Mouse (Mus musculus) MEL (cell line): ENCODE results near the gene Dclre1c. TPM values are rescaled to one million over a fixed set of nuclear protein-coding genes. Genes with fewer than 3 reads are reported as not detected.
A peak's percentile ranks its signal among the peaks of the same experiment; 100 is the strongest.

Source experiments
- DNase-seq: peaks from one replicate; pipeline ENCODE4 v3.0.0; 2011; ENCODE audit warnings: low read depth, low spot score
- H3K27ac ChIP-seq: 2 replicates; pipeline ENCODE4 v1.5.1; 2012; ENCODE audit warnings: low read depth, mild to moderate bottlenecking, control low read depth, low read length, moderate library complexity; ENCODE audit not compliant: control insufficient read depth
- H3K27me3 ChIP-seq, 2 experiments: fragments of 150-350 bp in 1 of 2; sonication (generic) in 1 of 2; 2 replicates each; pipeline ENCODE4 v1.6.1; 2012; ENCODE audit warnings: low read length in 2 of 2, mild to moderate bottlenecking in 2 of 2, improper control_type of control experiment in 1 of 2, moderate library complexity in 1 of 2; ENCODE audit not compliant: insufficient read depth in 2 of 2, control insufficient read depth in 1 of 2
- H3K36me3 ChIP-seq, 2 experiments: 2 replicates each; pipeline ENCODE4 v1.6.1; 2012 to 2014; ENCODE audit warnings: low read length in 2 of 2, improper control_type of control experiment in 1 of 2, inconsistent platforms in 1 of 2, mild to moderate bottlenecking in 1 of 2; ENCODE audit not compliant: insufficient read depth in 2 of 2, control insufficient read depth in 1 of 2
- H3K4me1 ChIP-seq, 2 experiments: fragments of 150-350 bp in 1 of 2; sonication (generic) in 1 of 2; 2 replicates each; pipeline ENCODE4 v1.6.1; 2012; ENCODE audit warnings: low read length in 2 of 2, improper control_type of control experiment in 1 of 2, mild to moderate bottlenecking in 1 of 2; ENCODE audit not compliant: insufficient read depth in 2 of 2, control insufficient read depth in 1 of 2
- H3K4me3 ChIP-seq, 2 experiments: fragments of 150-350 bp in 1 of 2; sonication (generic) in 1 of 2; 2 replicates each; pipeline ENCODE4 v1.5.1; 2012; ENCODE audit warnings: low read depth in 2 of 2, low read length in 2 of 2, mild to moderate bottlenecking in 2 of 2, moderate library complexity in 2 of 2, control low read depth in 1 of 2, improper control_type of control experiment in 1 of 2; ENCODE audit not compliant: control insufficient read depth in 1 of 2, insufficient read depth in 1 of 2
- H3K79me2 ChIP-seq: 2 replicates; pipeline ENCODE4 v1.6.1; 2012; ENCODE audit warnings: mild to moderate bottlenecking, low read length, moderate library complexity; ENCODE audit not compliant: control insufficient read depth, poor library complexity, insufficient read depth
- H3K9ac ChIP-seq: 2 replicates; pipeline ENCODE4 v1.6.1; 2012; ENCODE audit warnings: low read depth, mild to moderate bottlenecking, control low read depth, low read length, moderate library complexity; ENCODE audit not compliant: control insufficient read depth, poor library complexity, severe bottlenecking
- H3K9me3 ChIP-seq: fragments of 150-350 bp; sonication (generic); replicated peaks from 2 replicates; pipeline ENCODE4 v1.6.1; 2012; ENCODE audit warnings: mild to moderate bottlenecking, low read length, improper control_type of control experiment, moderate library complexity; ENCODE audit not compliant: insufficient read depth
- CHD2 ChIP-seq: IDR thresholded peaks from 2 replicates; pipeline ENCODE4 v1.6.1; 2011; ENCODE audit warnings: low read length, improper control_type of control experiment
- CTCF ChIP-seq, 3 experiments: IDR thresholded peaks in 2 of 3; conservative IDR thresholded peaks in 1 of 3; 2 replicates each; pipeline ENCODE4 v1.5.1; 2011 to 2012; ENCODE audit warnings: low read length in 3 of 3, low read depth in 2 of 3, mild to moderate bottlenecking in 2 of 3, improper control_type of control experiment in 1 of 3, inconsistent platforms in 1 of 3, mixed read lengths in 1 of 3, moderate library complexity in 1 of 3; ENCODE audit not compliant: control insufficient read depth in 1 of 3, insufficient read depth in 1 of 3, poor library complexity in 1 of 3, severe bottlenecking in 1 of 3
- ELF1 ChIP-seq: IDR thresholded peaks from 2 replicates; pipeline ENCODE4 v1.6.1; 2014; ENCODE audit warnings: low read depth, mild to moderate bottlenecking, inconsistent platforms, low read length, improper control_type of control experiment, moderate library complexity
- ETS1 ChIP-seq: IDR thresholded peaks from 2 replicates; pipeline ENCODE4 v1.6.1; 2012; ENCODE audit warnings: low read depth, mild to moderate bottlenecking, inconsistent platforms, low read length, improper control_type of control experiment, moderate library complexity
- HCFC1 ChIP-seq: IDR thresholded peaks from 2 replicates; pipeline ENCODE4 v1.6.1; 2012; ENCODE audit warnings: low read depth, mild to moderate bottlenecking, inconsistent platforms, low read length, improper control_type of control experiment, moderate library complexity
- MAFK ChIP-seq: IDR thresholded peaks from 2 replicates; pipeline ENCODE4 v1.6.1; 2011; ENCODE audit warnings: low read depth, mild to moderate bottlenecking, low read length, improper control_type of control experiment, borderline replicate concordance
- MAX ChIP-seq: IDR thresholded peaks from 2 replicates; pipeline ENCODE4 v1.6.1; 2011; ENCODE audit warnings: low read length, improper control_type of control experiment
- MAZ ChIP-seq: IDR thresholded peaks from 2 replicates; pipeline ENCODE4 v1.6.1; 2012; ENCODE audit warnings: low read depth, mild to moderate bottlenecking, inconsistent platforms, low read length, improper control_type of control experiment
- MXI1 ChIP-seq: IDR thresholded peaks from 2 replicates; pipeline ENCODE4 v1.6.1; 2011; ENCODE audit warnings: mild to moderate bottlenecking, low read depth, low read length, improper control_type of control experiment
- MYB ChIP-seq: IDR thresholded peaks from 2 replicates; pipeline ENCODE4 v1.6.1; 2011; ENCODE audit warnings: mild to moderate bottlenecking, low read depth, low read length, improper control_type of control experiment
- MYC ChIP-seq: IDR thresholded peaks from 2 replicates; pipeline ENCODE4 v1.6.1; 2011; ENCODE audit warnings: low read depth, mild to moderate bottlenecking, low read length, improper control_type of control experiment, moderate library complexity
- NELFE ChIP-seq: IDR thresholded peaks from 2 replicates; pipeline ENCODE4 v1.6.1; 2011; ENCODE audit warnings: low read depth, low read length, improper control_type of control experiment
- NRF1 ChIP-seq: IDR thresholded peaks from 2 replicates; pipeline ENCODE4 v1.6.1; 2014; ENCODE audit warnings: low read depth, mild to moderate bottlenecking, inconsistent platforms, low read length, improper control_type of control experiment, moderate library complexity; ENCODE audit not compliant: poor library complexity, insufficient read depth, severe bottlenecking
- POLR2A ChIP-seq, 2 experiments: IDR thresholded peaks; 2 replicates each; pipeline ENCODE4 v1.6.1; 2011 to 2012; ENCODE audit warnings: low read length in 2 of 2, mild to moderate bottlenecking in 2 of 2, control low read depth in 1 of 2, improper control_type of control experiment in 1 of 2, low read depth in 1 of 2, moderate library complexity in 1 of 2; ENCODE audit not compliant: control insufficient read depth in 1 of 2, insufficient read depth in 1 of 2, poor library complexity in 1 of 2
- RAD21 ChIP-seq: IDR thresholded peaks from 2 replicates; pipeline ENCODE4 v1.6.1; 2011; ENCODE audit warnings: mild to moderate bottlenecking, low read depth, low read length, improper control_type of control experiment
- RCOR1 ChIP-seq: IDR thresholded peaks from 2 replicates; pipeline ENCODE4 v1.6.1; 2012; ENCODE audit warnings: low read depth, mild to moderate bottlenecking, inconsistent platforms, low read length, improper control_type of control experiment
- SIN3A ChIP-seq: IDR thresholded peaks from 2 replicates; pipeline ENCODE4 v1.6.1; 2012; ENCODE audit warnings: low read length, improper control_type of control experiment, inconsistent platforms
- SMC3 ChIP-seq: IDR thresholded peaks from 2 replicates; pipeline ENCODE4 v1.6.1; 2011; ENCODE audit warnings: low read depth, low read length, improper control_type of control experiment
- TAL1 ChIP-seq: IDR thresholded peaks from 2 replicates; pipeline ENCODE4 v1.6.1; 2012; ENCODE audit warnings: mild to moderate bottlenecking, inconsistent platforms, low read length, moderate library complexity, mixed read lengths
- TBP ChIP-seq: IDR thresholded peaks from 2 replicates; pipeline ENCODE4 v1.8.0; 2011; ENCODE audit warnings: low read depth, low read length, improper control_type of control experiment
- TCF12 ChIP-seq: IDR thresholded peaks from 2 replicates; pipeline ENCODE4 v1.6.1; 2014; ENCODE audit warnings: low read depth, mild to moderate bottlenecking, inconsistent platforms, low read length, improper control_type of control experiment, moderate library complexity
- USF1 ChIP-seq: IDR thresholded peaks from 2 replicates; pipeline ENCODE4 v1.6.1; 2014; ENCODE audit warnings: low read depth, mild to moderate bottlenecking, inconsistent platforms, low read length, improper control_type of control experiment, moderate library complexity
- USF2 ChIP-seq, 2 experiments: IDR thresholded peaks; 2 replicates each; pipeline ENCODE4 v1.6.1; 2011 to 2012; ENCODE audit warnings: improper control_type of control experiment in 2 of 2, low read length in 2 of 2, borderline replicate concordance in 1 of 2, inconsistent platforms in 1 of 2, low read depth in 1 of 2, mild to moderate bottlenecking in 1 of 2; ENCODE audit not compliant: insufficient read depth in 1 of 2
- ZC3H11A ChIP-seq: IDR thresholded peaks from 2 replicates; pipeline ENCODE4 v1.6.1; 2012; ENCODE audit warnings: low read depth, mild to moderate bottlenecking, inconsistent platforms, low read length, improper control_type of control experiment
- polyA plus RNA-seq, 2 experiments: library from polyadenylated mRNA; stranded (reverse) in 1 of 2; unstranded in 1 of 2; fragments of >175 nt in 1 of 2; fragments of >200 nt in 1 of 2; gene quantifications; 2 replicates each; pipeline versions ENCODE4 v1.2.1 to v1.2.4; 2012; ENCODE audit warnings: low replicate concordance in 2 of 2, low read depth in 1 of 2; ENCODE audit not compliant: insufficient read length in 2 of 2, insufficient read depth in 1 of 2, missing spikeins in 1 of 2
- total RNA-seq: library from RNA; depleted of rRNA; stranded (reverse); fragments of 300-350 nt; gene quantifications from 2 replicates; pipeline ENCODE4 v1.2.3, GENCODE M21; 2012

Gene Dclre1c
- total and polyA plus RNA-seq, 3 experiments = 7.5 to 162 (median 13.8) TPM

- no peak overlapping the region for H3K4me3 ChIP-seq
- no peaks in the 10 kb centered on the region for H3K79me2 ChIP-seq
- peaks cover 0 to 6% of the 10 kb centered on the region in 2 experiments; a peak in 2 of 4 replicates for H3K4me1 ChIP-seq
- TF ChIP-seq SMC3 = peak; percentile 68
- peak; percentile 74 for TF ChIP-seq RAD21
- peak; percentile 56 for TF ChIP-seq ZC3H11A
- no peak for TF ChIP-seq NELFE
- peak; percentile 75 to 83 (median 79) for TF ChIP-seq CTCF (IDR thresholded peaks at IDR 0.05 in 2 of 3, conservative IDR thresholded peaks at IDR 0.05 in 1 of 3; ENCODE audit: control insufficient read depth in 1 of 3, insufficient read depth in 1 of 3, low read depth in 2 of 3, low read length in 3 of 3, poor library complexity in 1 of 3, severe bottlenecking in 1 of 3)
- H3K9me3 ChIP-seq = no peaks in the 10 kb centered on the region
- peaks cover 2 to 5% of the 10 kb centered on the region in 2 experiments; a peak in 3 of 4 replicates for H3K27me3 ChIP-seq
- no peak overlapping the region for H3K27ac ChIP-seq
- H3K9ac ChIP-seq = no peak overlapping the region
- peak; percentile 79 for DNase-seq
- 0 out of 4 replicates have a peak, but pooled peaks cover 0 to 2% of the 10 kb centered on the region in 2 experiments for H3K36me3 ChIP-seq
These were observed 9.7 kb upstream of the Dclre1c start for GRCm38 (mm10) chr2:3414241-3414640.

GRCm38 (mm10) chr2:3415676-3416075 is 8.3 kb upstream of the Dclre1c start:
- Histone ChIP-seq H3K4me1 (peaks cover 0 to 8% of the 10 kb centered on the region in 2 experiments; a peak in 2 of 4 replicates), H3K4me3 (no peak overlapping the region), H3K9me3 (no peaks in the 10 kb centered on the region)
- no peak for DNase-seq
- TF ChIP-seq MAFK = no peak
- TF ChIP-seq MYC = no peak
- TF ChIP-seq, all 39 proteins: peak for 0
- Histone ChIP-seq H3K36me3 (peaks cover 0 to 4% of the 10 kb centered on the region in 2 experiments; a peak in 2 of 4 replicates), H3K9ac (no peak overlapping the region), H3K27ac (no peak overlapping the region), H3K27me3 (peaks cover 2 to 5% of the 10 kb centered on the region in 2 experiments; a peak in 3 of 4 replicates), H3K79me2 (no peaks in the 10 kb centered on the region)

- peaks cover 0 to 8% of the 10 kb centered on the region in 2 experiments; a peak in 2 of 4 replicates for H3K36me3 ChIP-seq
- H3K27ac ChIP-seq = peak overlapping the region; percentile 17; the same call in 1 of the 2 replicates
- peaks cover 0 to 10% of the 10 kb centered on the region in 2 experiments; a peak in 2 of 4 replicates for H3K4me1 ChIP-seq
- peak overlapping the region; percentile 70 for H3K9ac ChIP-seq
- peak overlapping the region; percentile 49 to 80 for H3K4me3 ChIP-seq
- peak; percentile 93 for DNase-seq
- H3K9me3 ChIP-seq = no peaks in the 10 kb centered on the region
- no peaks in the 10 kb centered on the region for H3K79me2 ChIP-seq
- H3K27me3 ChIP-seq = no peaks in the 10 kb centered on the region
- TF ChIP-seq NELFE = peak; percentile 72
- TF ChIP-seq NRF1 = peak; percentile 88
- TF ChIP-seq TCF12 = 0 out of 2 replicates have a peak, but pooled peaks have one; percentile 28
- peak; percentile 99 for TF ChIP-seq SIN3A
- TF ChIP-seq MYB = 0 out of 2 replicates have a peak, but pooled peaks have one; percentile 28
- 0 out of 2 replicates have a peak, but pooled peaks have one; percentile 17 for TF ChIP-seq MAZ
- peak; percentile 90 for TF ChIP-seq USF1
- peak; percentile 59; the same call in 1 of the 2 replicates for TF ChIP-seq TBP
- no peak for TF ChIP-seq ELF1
- TF ChIP-seq USF2 (IDR thresholded peaks at IDR 0.05; ENCODE audit: borderline replicate concordance in 1 of 2, insufficient read depth in 1 of 2, low read depth in 1 of 2, low read length in 2 of 2) = peak in 1 of 2 experiments; percentile 37; a peak in 1 of 4 replicates
- TF ChIP-seq ZC3H11A = no peak
- TF ChIP-seq MYC = 0 out of 2 replicates have a peak, but pooled peaks have one; percentile 46
- TF ChIP-seq ETS1 = peak; percentile 53; the same call in 1 of the 2 replicates
- TF ChIP-seq MXI1 = peak; percentile 100
- no peak for TF ChIP-seq RAD21
- peak in 1 of 2 experiments; percentile 68; a peak in 2 of 4 replicates for TF ChIP-seq POLR2A (IDR thresholded peaks at IDR 0.05; ENCODE audit: control insufficient read depth in 1 of 2, insufficient read depth in 1 of 2, low read depth in 1 of 2, low read length in 2 of 2, poor library complexity in 1 of 2)
- TF ChIP-seq MAX = peak; percentile 93
- TF ChIP-seq HCFC1 = peak; percentile 64; the same call in 1 of the 2 replicates
- TF ChIP-seq RCOR1 = no peak
- TF ChIP-seq CHD2 = no peak
- TF ChIP-seq TAL1 = no peak
These were observed 5.0 kb upstream of the Dclre1c start for GRCm38 (mm10) chr2:3418883-3419431.
